Mouse (Mus musculus) hindbrain, embryonic 10.5 days (tissue): ENCODE measurements at regions not wholly inside any gene's neighbourhood (a gene's known extent, or its start where the extent isn't known, plus 50 kb on each side); places are given as distances from the start of the nearest gene placed in this dataset.

Source experiments
- DNase-seq: peaks from one replicate; pipeline ENCODE4 v3.0.0-alpha.2; 2017; ENCODE audit warnings: low spot score
- H3K27ac ChIP-seq: fragments of 300-500 bp; sonication (generic); 2 replicates; pipeline ENCODE4 v1.5.1; 2016; ENCODE audit warnings: mild to moderate bottlenecking, moderate library complexity
- H3K27me3 ChIP-seq: fragments of 300-500 bp; sonication (generic); 2 replicates; pipeline ENCODE4 v1.6.1; 2016; ENCODE audit warnings: mild to moderate bottlenecking; ENCODE audit not compliant: poor library complexity, insufficient read depth, severe bottlenecking
- H3K36me3 ChIP-seq: fragments of 300-500 bp; sonication (generic); 2 replicates; pipeline ENCODE4 v1.6.1; 2016; ENCODE audit warnings: mild to moderate bottlenecking, moderate library complexity
- H3K4me1 ChIP-seq: fragments of 300-500 bp; sonication (generic); replicated peaks from 2 replicates; pipeline ENCODE4 v1.6.1; 2016; ENCODE audit warnings: mild to moderate bottlenecking
- H3K4me3 ChIP-seq: fragments of 300-500 bp; sonication (generic); 2 replicates; pipeline ENCODE4 v1.5.1; 2016; ENCODE audit warnings: mild to moderate bottlenecking, moderate library complexity
- H3K9me3 ChIP-seq: fragments of 300-500 bp; sonication (generic); 2 replicates; pipeline ENCODE4 v1.6.1; 2016; ENCODE audit warnings: mild to moderate bottlenecking, moderate library complexity
- whole genome bisulfite sequencing: fragments of 180-500 bp; shearing (Covaris S2); methylation state at CpG from one replicate; pipeline ENCODE4 v1.1.7; 2016; 5-methylcytosine and 5-hydroxymethylcytosine counted together

DNA sequence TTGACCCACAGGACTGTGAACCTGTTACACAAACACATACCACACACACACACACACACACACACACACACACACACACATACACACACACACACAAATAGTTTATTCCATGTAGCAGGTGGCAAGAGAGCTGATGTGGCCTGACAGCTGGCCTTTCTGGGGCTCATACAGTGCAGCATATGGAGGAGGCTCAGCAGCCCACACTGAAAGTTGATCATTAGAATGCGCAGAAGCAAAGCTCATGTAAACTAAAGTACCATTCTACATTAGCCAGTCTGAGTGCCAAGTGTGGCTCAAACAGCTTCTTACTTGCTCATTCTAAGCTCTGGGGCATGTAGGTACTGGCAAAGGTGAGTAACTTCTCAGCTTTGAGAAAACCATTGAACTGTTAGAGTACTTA, 170.2 kb upstream of the Tent5a start:
- Histone ChIP-seq H3K4me3 (no peak overlapping the region), H3K27me3 (peaks cover 19% of the 10 kb centered on the region; the same call in 1 of the 2 replicates)
- peak; percentile 4 for DNase-seq

DNA sequence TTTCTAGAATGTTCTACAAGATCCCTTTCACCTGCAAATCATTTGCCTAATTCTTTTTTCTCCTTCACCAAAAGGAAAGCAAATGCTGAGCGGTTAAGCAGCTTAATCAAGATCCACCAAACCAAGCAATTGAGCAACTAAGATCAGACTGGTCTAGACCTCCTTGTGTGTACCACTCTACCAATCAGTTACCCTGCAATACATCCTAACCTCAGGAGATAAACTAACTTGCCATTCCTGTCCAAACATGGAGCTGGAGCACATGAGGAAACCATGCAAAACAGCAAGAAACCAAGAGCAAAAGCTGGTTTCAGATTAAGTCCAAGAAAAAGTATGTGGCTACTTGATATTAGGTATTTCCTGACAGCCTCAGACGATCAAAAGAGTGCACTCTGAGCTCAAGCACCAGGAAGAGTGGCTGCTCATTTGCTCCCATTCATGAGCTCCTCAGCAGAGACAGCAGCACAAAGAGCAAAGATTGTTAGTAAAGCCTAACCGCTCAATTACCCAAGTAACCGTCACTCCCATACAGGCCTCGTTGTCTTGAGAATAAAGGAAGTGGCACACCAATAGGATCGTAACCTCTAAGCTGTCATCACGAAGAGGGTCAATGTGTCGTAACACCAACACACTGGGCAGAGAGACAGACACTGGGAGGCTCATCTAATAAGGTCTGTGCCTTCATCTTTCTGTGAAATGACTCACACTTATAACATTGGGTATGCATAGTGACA, 169.5 kb upstream of the Tent5a start:
- Histone ChIP-seq H3K27ac (peak overlapping the region; percentile 5; the same call in 1 of the 2 replicates), H3K9me3 (no peaks in the 10 kb centered on the region), H3K27me3 (peaks cover 19% of the 10 kb centered on the region; the same call in 1 of the 2 replicates), H3K4me1 (peaks cover 16% of the 10 kb centered on the region), H3K4me3 (no peak overlapping the region), H3K36me3 (no peaks in the 10 kb centered on the region)
- WGBS, result 27% methylated on average over 8 of the region's 8 CpGs
- DNase-seq, result peak; percentile 33

More for the DNA sequence above, 170.2 kb upstream of the Tent5a start:
- Histone ChIP-seq H3K36me3 (no peaks in the 10 kb centered on the region), H3K4me1 (peaks cover 16% of the 10 kb centered on the region), H3K27ac (peak overlapping the region; percentile 5; the same call in 1 of the 2 replicates), H3K9me3 (no peaks in the 10 kb centered on the region)
- 81% methylated on average over 1 of the region's 1 CpGs for WGBS

DNA sequence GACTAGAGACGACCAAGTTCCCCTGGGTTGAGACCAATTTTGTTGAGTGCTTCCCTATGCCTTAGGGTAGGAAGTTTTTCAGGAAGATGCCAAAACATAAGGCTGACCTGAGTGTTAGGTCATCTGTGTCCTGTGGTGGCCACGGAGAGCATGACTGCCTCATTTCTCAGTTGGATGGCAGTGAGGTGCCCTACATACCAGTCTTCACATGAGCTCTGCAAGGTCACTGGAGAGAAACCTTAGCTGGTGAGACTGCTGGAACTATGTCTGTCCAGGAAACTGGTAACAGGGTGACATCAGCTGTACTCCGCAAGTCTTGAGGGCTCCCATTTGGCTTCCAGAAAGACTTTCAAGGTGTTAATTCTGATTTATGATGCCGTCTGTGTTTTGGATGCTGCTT, 167.9 kb upstream of the Tent5a start:
- 81% methylated on average over 4 of the region's 4 CpGs for WGBS
- H3K4me1 ChIP-seq, result peaks cover 16% of the 10 kb centered on the region
- no peak overlapping the region for H3K27ac ChIP-seq
- H3K4me3 ChIP-seq, result no peak overlapping the region
- DNase-seq, result no peak
- H3K9me3 ChIP-seq, result no peaks in the 10 kb centered on the region
- peaks cover 24% of the 10 kb centered on the region; the same call in 1 of the 2 replicates for H3K27me3 ChIP-seq
- no peaks in the 10 kb centered on the region for H3K36me3 ChIP-seq

DNA sequence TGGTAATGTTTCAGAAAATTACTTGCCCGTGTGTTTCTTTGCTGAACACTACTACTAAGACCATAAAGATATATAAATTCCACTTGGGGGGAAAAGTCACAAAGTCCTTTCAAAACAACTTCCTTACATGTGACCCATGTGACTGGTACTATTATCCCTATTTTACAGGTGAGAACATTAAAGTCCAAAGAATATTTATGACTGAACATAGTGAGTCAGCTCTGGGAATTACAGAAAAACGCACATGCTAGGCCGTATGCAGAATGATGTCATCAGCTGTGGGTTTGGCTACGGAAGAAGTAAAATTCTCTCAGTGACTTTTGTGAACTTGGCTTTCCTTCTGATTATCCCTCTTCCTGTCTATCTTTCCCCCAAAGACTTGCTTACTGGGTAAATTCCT, 166.6 kb upstream of the Tent5a start:
- H3K27me3 ChIP-seq, result peaks cover 24% of the 10 kb centered on the region; the same call in 1 of the 2 replicates
- H3K4me3 ChIP-seq, result no peak overlapping the region
- DNase-seq, result no peak
- peaks cover 16% of the 10 kb centered on the region for H3K4me1 ChIP-seq
- H3K36me3 ChIP-seq, result no peaks in the 10 kb centered on the region
- H3K27ac ChIP-seq, result no peak overlapping the region
- no peaks in the 10 kb centered on the region for H3K9me3 ChIP-seq
- 88% methylated on average over 4 of the region's 4 CpGs for WGBS

DNA sequence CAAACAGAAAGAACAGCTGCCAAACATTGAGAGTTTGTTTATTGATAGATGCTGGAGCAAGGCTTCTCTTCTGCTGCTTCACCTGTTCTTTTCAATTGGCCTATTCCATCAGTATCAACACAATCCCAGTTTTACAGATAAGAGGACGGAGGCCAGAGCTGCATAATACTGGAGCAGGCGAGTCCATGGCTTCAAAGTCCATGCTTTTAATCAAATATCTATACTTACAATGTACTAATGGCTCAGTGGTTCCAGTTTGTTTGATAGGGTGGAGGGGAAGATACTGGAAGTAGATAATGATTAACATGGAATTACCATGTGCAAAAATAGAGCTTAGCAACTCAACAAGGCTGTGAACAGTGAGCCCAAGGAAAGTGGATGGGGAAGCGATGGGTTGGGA, 163.2 kb upstream of the Tent5a start:
- no peaks in the 10 kb centered on the region for H3K9me3 ChIP-seq
- no peak overlapping the region for H3K4me3 ChIP-seq
- H3K27me3 ChIP-seq, result peaks cover 22% of the 10 kb centered on the region; the same call in 1 of the 2 replicates
- H3K27ac ChIP-seq, result no peak overlapping the region
- peaks cover 3% of the 10 kb centered on the region; the same call in 1 of the 2 replicates for H3K4me1 ChIP-seq
- 86% methylated on average over 3 of the region's 3 CpGs for WGBS
- DNase-seq, result no peak
- no peaks in the 10 kb centered on the region for H3K36me3 ChIP-seq

DNA sequence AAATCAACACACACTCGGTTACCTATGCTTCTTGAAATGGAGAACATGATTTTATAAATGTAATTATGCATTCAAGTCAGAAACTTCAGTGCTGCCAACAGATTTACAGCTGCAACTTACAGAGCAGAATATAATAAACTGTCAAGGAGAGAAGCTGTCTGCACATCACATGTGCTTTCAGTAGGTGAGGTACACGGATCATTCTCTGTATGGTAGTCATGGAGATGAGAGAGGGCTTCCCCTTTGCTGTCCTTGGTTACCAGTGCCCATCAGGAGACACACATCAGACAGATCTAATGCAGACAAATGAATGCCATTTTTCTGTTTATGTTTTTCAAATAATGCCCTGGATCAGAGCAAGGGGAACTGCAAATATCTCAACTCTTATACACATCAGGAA, 160.8 kb upstream of the Tent5a start:
- H3K36me3 ChIP-seq, result no peaks in the 10 kb centered on the region
- H3K4me1 ChIP-seq, result peaks cover 3% of the 10 kb centered on the region; the same call in 1 of the 2 replicates
- no peak for DNase-seq
- WGBS, result 59% methylated on average over 2 of the region's 2 CpGs
- H3K27ac ChIP-seq, result no peak overlapping the region
- 0 out of 2 replicates have a peak, but pooled peaks cover 6% of the 10 kb centered on the region for H3K27me3 ChIP-seq
- H3K9me3 ChIP-seq, result no peaks in the 10 kb centered on the region
- H3K4me3 ChIP-seq, result no peak overlapping the region

DNA sequence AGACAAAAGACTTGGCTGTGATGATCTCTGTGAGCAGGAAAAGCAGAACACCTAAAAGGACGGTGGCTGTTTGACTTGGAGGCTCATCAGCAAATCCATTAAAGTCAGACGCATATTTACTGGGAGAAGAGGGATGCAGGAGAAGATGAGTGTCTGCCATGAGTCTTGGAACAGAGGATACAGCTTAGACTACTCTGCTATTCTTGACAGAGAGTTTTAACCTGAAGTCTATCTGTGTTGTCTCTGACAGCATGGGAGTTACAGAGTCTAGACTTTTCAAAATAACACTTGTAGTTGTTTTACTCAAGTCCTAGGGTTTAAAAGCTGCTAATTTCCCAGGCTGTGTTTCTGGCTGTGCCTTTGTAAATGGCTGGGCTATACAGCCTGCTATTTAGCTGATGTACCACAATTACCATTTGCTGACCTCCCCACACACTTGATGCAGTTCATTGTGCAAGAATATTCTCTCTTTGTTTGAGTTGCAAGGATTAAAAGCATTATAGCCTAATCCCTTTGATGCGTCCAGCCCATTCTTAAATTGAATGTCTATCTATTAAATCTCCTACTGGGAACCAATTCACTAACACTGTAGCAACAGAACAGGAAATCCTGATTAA, 160.0 kb upstream of the Tent5a start:
- H3K27ac ChIP-seq, result no peak overlapping the region
- no peaks in the 10 kb centered on the region for H3K36me3 ChIP-seq
- H3K9me3 ChIP-seq, result no peaks in the 10 kb centered on the region
- H3K4me3 ChIP-seq, result no peak overlapping the region
- DNase-seq, result no peak
- WGBS, result 50% methylated on average over 3 of the region's 3 CpGs
- H3K4me1 ChIP-seq, result peaks cover 3% of the 10 kb centered on the region; the same call in 1 of the 2 replicates
- 0 out of 2 replicates have a peak, but pooled peaks cover 6% of the 10 kb centered on the region for H3K27me3 ChIP-seq

DNA sequence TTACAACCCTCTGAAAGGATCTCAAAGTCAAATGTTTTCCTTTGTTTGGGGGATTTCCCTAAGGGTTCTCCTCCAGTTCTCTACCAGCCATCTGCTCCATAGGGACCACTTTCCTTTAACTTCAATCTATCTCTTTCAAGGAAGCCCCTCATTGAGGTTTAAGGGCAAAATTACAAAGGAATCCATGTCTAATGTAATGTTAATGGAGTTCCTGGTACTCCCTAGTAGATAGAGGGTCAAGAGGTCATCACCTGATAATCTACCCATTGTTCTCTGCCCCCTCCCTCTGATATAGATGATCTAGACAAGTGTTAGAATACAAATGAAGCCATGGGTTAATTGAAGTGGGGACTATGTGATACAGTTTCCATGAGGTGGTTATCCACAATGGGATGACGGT, 158.6 kb upstream of the Tent5a start:
- H3K36me3 ChIP-seq, result no peaks in the 10 kb centered on the region
- H3K27ac ChIP-seq, result no peak overlapping the region
- H3K9me3 ChIP-seq, result no peaks in the 10 kb centered on the region
- no peak overlapping the region for H3K4me3 ChIP-seq
- WGBS, result 56% methylated on average over 1 of the region's 1 CpGs
- H3K4me1 ChIP-seq, result peaks cover 3% of the 10 kb centered on the region; the same call in 1 of the 2 replicates
- no peak for DNase-seq
- no peaks in the 10 kb centered on the region for H3K27me3 ChIP-seq

DNA sequence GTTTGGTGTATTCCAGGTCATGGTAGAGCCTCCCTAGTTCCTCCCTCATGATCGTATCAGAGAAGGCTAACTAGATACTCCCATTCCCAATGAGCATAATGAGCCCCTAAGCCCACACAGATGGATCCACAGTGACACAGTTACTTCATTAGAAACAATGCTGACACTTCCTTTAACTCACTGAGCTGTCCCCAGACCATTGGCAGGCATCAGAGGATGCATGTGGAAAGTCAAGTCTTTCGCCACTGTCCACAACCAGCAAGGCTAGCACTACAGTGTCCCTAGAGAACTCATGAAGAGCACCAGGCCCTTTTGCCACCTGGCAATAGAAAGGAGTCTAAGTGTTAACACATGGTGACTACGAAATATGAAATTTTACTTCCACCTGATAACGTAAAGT, 156.1 kb upstream of the Tent5a start:
- H3K4me3 ChIP-seq, result no peak overlapping the region
- no peaks in the 10 kb centered on the region for H3K36me3 ChIP-seq
- peaks cover 3% of the 10 kb centered on the region; the same call in 1 of the 2 replicates for H3K4me1 ChIP-seq
- H3K9me3 ChIP-seq, result no peaks in the 10 kb centered on the region
- 94% methylated on average over 4 of the region's 4 CpGs for WGBS
- no peak for DNase-seq
- H3K27me3 ChIP-seq, result no peaks in the 10 kb centered on the region
- no peak overlapping the region for H3K27ac ChIP-seq

DNA sequence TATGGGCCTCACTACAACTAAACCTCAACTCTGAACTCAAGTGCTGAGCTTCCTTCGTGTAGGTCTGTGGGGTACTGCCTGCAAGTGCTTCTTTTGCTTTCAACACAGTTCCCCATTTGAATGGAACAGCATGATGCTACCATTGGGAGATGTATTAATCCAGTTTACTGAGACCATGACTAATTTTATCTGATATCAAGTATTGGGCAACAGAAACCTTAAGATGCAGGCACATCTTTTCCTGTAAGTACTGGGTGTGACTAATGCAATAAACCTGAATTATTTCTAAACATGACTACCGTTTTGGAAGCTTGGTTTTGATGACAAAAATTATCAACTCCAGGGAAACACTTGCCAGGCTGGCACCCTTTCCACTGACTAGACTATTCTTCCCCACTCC, 153.4 kb upstream of the Tent5a start:
- Histone ChIP-seq H3K27me3 (no peaks in the 10 kb centered on the region), H3K4me3 (no peak overlapping the region), H3K27ac (no peak overlapping the region), H3K36me3 (no peaks in the 10 kb centered on the region), H3K9me3 (no peaks in the 10 kb centered on the region), H3K4me1 (0 out of 2 replicates have a peak, but pooled peaks cover 2% of the 10 kb centered on the region)
- no peak for DNase-seq
- WGBS, result 69% methylated on average over 2 of the region's 2 CpGs

DNA sequence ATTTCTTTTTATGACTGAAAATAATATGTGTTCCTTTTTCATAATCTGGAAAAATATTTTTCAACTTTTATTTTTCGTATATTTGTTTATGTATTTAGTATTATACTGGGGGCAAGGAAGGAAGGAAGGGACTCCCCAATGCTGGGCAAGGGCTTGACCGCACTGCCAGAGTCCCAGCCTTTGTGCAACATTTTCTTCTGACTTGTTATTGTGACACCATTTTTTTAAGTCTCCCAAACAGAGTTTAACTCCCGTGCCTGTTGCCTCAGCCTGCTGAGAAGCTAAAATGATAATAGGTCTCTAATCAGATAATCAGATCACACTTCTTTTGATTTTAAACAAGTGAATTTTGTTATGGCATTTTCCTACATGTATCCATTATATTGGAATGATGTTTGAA, 148.1 kb upstream of the Tent5a start:
- H3K27me3 ChIP-seq, result no peaks in the 10 kb centered on the region
- H3K27ac ChIP-seq, result no peak overlapping the region
- no peak for DNase-seq
- H3K36me3 ChIP-seq, result no peaks in the 10 kb centered on the region
- H3K9me3 ChIP-seq, result no peaks in the 10 kb centered on the region
- no peaks in the 10 kb centered on the region for H3K4me1 ChIP-seq
- 78% methylated on average over 3 of the region's 3 CpGs for WGBS
- no peak overlapping the region for H3K4me3 ChIP-seq

DNA sequence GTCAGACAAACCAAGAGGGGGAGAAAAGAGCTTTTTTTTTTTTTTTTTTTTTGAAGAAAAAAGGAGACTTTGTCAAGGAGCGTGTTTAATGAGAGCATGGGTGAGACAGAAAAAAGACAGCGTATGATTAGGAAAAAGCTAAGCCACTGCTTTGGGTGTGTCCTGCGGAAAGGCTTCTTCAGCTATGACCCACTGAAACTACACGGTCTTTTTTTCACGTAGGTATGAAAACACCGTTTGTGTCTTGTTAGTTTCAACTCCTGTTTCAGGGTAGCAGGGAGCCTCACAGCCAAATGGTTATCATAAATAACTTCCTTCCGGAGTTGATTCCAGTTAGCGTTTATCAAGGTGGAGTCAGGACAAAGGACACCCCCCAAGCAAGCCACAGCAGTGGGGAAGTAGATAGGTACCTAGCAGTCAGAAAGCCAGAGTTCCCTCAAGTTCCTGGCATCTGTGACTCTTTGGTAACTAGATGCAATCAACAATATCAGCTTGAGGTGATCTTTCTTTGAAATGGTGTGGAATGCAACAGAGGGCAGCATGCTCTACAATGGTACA, 143.2 kb upstream of the Tent5a start:
- Histone ChIP-seq H3K4me1 (no peaks in the 10 kb centered on the region), H3K27ac (no peak overlapping the region), H3K36me3 (no peaks in the 10 kb centered on the region), H3K9me3 (no peaks in the 10 kb centered on the region), H3K4me3 (no peak overlapping the region), H3K27me3 (no peaks in the 10 kb centered on the region)
- 90% methylated on average over 8 of the region's 8 CpGs for WGBS
- DNase-seq, result no peak

DNA sequence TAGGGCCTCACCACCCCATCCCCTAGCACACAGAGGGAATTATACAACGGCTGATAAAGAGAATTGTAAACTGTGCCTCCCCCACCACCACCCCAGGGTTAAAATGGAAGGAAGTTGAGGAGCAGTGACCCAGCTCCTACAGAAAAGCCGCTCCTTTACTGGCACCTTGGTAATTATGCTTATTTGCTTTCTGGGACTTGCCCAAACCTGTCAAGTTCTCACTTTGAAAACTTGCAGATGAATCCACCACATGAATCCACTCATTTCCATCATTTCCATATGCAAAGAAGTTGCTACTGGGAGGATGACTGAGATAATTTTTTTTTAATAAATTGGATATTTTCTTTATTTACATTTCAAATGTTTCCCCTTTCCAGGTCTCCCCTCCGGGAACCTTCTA, 142.1 kb upstream of the Tent5a start:
- no peak for DNase-seq
- Histone ChIP-seq H3K4me1 (no peaks in the 10 kb centered on the region), H3K36me3 (no peaks in the 10 kb centered on the region), H3K27me3 (no peaks in the 10 kb centered on the region), H3K9me3 (no peaks in the 10 kb centered on the region), H3K27ac (no peak overlapping the region), H3K4me3 (no peak overlapping the region)
- 77% methylated on average over 3 of the region's 3 CpGs for WGBS
